Mouse (Mus musculus): ENCODE results near the gene Mob3b.

DNA sequence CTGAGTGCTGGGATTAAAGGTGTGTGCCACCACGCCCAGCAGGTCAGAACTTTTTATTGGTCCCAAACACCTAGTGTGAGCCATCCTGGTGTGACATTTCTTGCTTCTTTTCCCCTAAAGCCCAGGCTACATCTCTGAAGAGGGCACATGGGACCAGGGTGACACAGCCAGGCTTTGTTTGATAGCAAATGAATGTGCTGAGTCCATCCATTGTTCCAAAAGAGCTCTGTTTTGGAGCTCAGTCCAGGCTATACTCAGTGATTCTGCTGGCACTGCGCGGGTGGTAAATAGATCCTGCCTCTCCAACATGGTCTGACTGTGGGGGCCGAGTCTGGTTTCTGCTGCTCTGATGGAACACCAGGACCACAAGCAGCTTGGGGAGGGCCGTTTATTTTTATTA lies 10.6 kb upstream of the Mob3b start:
- TF ChIP-seq CTCF (IDR thresholded peaks at IDR 0.05; ENCODE audit: low read depth, low read length) = no peak
- TF ChIP-seq POLR2A (IDR thresholded peaks at IDR 0.05; ENCODE audit: extremely low read depth, insufficient read depth, low read length) = no peak

All from liver, adult 2 months (tissue).